Mouse (Mus musculus): ENCODE results near the gene Dand5.

Gene Dand5

DNA sequence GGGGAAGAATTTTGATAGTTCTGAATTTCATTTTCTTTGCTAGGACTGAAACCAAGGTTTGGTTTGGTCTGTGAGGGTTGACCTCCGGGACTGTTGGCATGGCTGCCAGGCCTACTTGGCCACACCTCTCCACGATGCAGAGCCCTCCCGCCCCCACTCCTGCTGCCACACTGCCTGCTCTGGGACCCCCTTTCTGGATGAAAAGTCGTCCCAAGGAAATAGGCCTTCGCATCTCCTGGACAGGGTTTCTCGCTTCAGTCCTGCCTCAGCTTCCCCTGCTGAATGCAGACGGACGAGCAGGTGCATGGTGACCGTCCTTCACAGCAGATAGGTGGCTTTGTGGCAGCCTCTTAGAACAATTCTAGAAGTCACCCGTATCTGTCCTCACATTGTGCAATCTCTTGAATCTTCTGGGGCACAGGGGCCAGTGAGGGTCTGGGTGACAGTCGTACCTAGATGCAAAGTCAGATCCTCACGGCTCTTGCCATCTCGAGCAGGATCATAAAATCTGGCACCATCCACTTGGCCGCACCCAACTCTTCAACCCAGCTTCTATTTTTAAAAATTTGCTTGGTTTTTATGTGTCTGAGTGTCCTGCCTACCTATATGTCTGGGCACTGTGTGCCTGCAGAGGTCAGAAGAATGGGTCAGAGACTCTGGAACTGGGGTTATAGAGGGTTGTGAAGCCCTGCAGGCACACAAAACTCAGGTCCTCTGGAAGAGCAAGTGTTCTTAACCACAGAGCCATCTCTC, 54.1 kb downstream of the Dand5 start:
- no peak for DNase-seq

- DNase-seq, result no peak
These were observed 55.4 kb downstream of the Dand5 start for GRCm38 (mm10) chr8:84767221-84767620.

DNA sequence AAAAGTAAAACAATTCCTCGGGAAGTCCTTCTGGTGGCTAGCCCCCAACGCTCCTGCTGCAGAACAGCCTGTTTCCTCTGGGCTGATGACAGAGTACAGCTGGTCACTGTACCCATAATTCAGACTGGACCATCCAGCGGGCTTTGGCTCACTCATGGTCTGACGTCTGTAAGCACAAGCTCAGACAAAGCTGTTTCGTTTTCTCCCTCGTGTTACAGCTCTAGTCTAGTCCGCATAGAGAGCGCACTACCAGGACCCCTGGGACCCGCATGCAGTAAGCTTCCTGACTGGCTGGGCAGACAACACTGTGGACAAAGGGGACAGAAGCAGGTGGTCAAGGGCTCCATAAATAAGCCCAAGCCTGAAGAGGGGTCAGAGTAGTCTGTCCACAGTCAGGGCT, 56.2 kb downstream of the Dand5 start:
- no peak for DNase-seq

GRCm38 (mm10) chr8:84765629-84766028, 57.0 kb downstream of the Dand5 start:
- no peak for DNase-seq
